Mouse (Mus musculus) layer of hippocampus, adult 2 months (tissue): ENCODE results near the gene Rnf144b. TPM values are rescaled to one million over a fixed set of nuclear protein-coding genes. Genes with fewer than 3 reads are reported as not detected.

ENCODE experiments used
- DNase-seq, 2 experiments: peaks; one replicate each; pipeline ENCODE4 v3.0.0; 2022; ENCODE audit warnings: low spot score in 2 of 2
- H3K27ac ChIP-seq: fragments of 200-600 bp; 2 replicates; pipeline ENCODE4 v1.8.1; 2022
- H3K4me3 ChIP-seq: fragments of 200-600 bp; 2 replicates; pipeline ENCODE4 v1.8.1; 2022; ENCODE audit warnings: mild to moderate bottlenecking
- CTCF ChIP-seq: fragments of 200-600 bp; conservative IDR thresholded peaks from 2 replicates; pipeline ENCODE4 v1.8.1; 2022; ENCODE audit warnings: antibody characterized with exemption, mild to moderate bottlenecking, moderate library complexity
- total RNA-seq, 2 experiments: library from RNA; stranded (reverse); gene quantifications; 2 replicates each; pipeline ENCODE4 v1.2.3; 2021

Rnf144b gene
- total RNA-seq, 2 experiments from 2014 or later, result 11.4 to 11.6 TPM

- no peak for DNase-seq
- TF ChIP-seq CTCF, result no peak
- Histone ChIP-seq H3K4me3 (no peak overlapping the region), H3K27ac (peak overlapping the region; percentile 54; the same call in 1 of the 2 replicates)
Observed at GRCm38 (mm10) chr13:47247156-47247800, 124.8 kb downstream of the Rnf144b start.

GRCm38 (mm10) chr13:47248289-47249010, 126.0 kb downstream of the Rnf144b start:
- DNase-seq, result peak in 1 of 2 experiments; percentile 37
- peak overlapping the region; percentile 54; the same call in 1 of the 2 replicates for H3K27ac ChIP-seq
- no peak for TF ChIP-seq CTCF

GRCm38 (mm10) chr13:47250615-47251014, 128.2 kb downstream of the Rnf144b start:
- no peak for DNase-seq
- TF ChIP-seq CTCF, result no peak
- H3K4me3 ChIP-seq, result no peak overlapping the region
- H3K27ac ChIP-seq, result no peak overlapping the region

More at GRCm38 (mm10) chr13:47248289-47249010, 126.0 kb downstream of the Rnf144b start:
- H3K4me3 ChIP-seq, result no peak overlapping the region

- Histone ChIP-seq H3K27ac (no peak overlapping the region), H3K4me3 (no peak overlapping the region)
- no peak for DNase-seq
- no peak for TF ChIP-seq CTCF
Observed at GRCm38 (mm10) chr13:47251114-47251764, 128.8 kb downstream of the Rnf144b start.

GRCm38 (mm10) chr13:47253711-47254110, 131.3 kb downstream of the Rnf144b start:
- Histone ChIP-seq H3K27ac (no peak overlapping the region), H3K4me3 (no peak overlapping the region)
- no peak for DNase-seq
- TF ChIP-seq CTCF, result no peak

GRCm38 (mm10) chr13:47259297-47259696, 136.8 kb downstream of the Rnf144b start:
- no peak for TF ChIP-seq CTCF
- Histone ChIP-seq H3K4me3 (no peak overlapping the region), H3K27ac (no peak overlapping the region)
- no peak for DNase-seq

- Histone ChIP-seq H3K4me3 (no peak overlapping the region), H3K27ac (no peak overlapping the region)
- TF ChIP-seq CTCF, result no peak
- no peak for DNase-seq
Observed at GRCm38 (mm10) chr13:47261961-47262360, 139.5 kb downstream of the Rnf144b start.

GRCm38 (mm10) chr13:47264382-47264781, 141.9 kb downstream of the Rnf144b start:
- Histone ChIP-seq H3K27ac (no peak overlapping the region), H3K4me3 (no peak overlapping the region)
- TF ChIP-seq CTCF, result no peak

GRCm38 (mm10) chr13:47266411-47266810, 144.0 kb downstream of the Rnf144b start:
- Histone ChIP-seq H3K4me3 (no peak overlapping the region), H3K27ac (no peak overlapping the region)
- no peak for DNase-seq
- no peak for TF ChIP-seq CTCF

More at GRCm38 (mm10) chr13:47264382-47264781, 141.9 kb downstream of the Rnf144b start:
- DNase-seq, result peak; percentile 10 to 24

- TF ChIP-seq CTCF, result no peak
- no peak for DNase-seq
- no peak overlapping the region for H3K4me3 ChIP-seq
- H3K27ac ChIP-seq, result peak overlapping the region; percentile 10; the same call in 1 of the 2 replicates
Observed at GRCm38 (mm10) chr13:47268227-47268626, 145.8 kb downstream of the Rnf144b start.

GRCm38 (mm10) chr13:47272928-47273327, 150.5 kb downstream of the Rnf144b start:
- H3K27ac ChIP-seq, result no peak overlapping the region
- no peak overlapping the region for H3K4me3 ChIP-seq
- no peak for DNase-seq
- no peak for TF ChIP-seq CTCF

GRCm38 (mm10) chr13:47273487-47273886, 151.0 kb downstream of the Rnf144b start:
- no peak for TF ChIP-seq CTCF
- Histone ChIP-seq H3K27ac (no peak overlapping the region), H3K4me3 (peak overlapping the region; percentile 5; the same call in 1 of the 2 replicates)
- no peak for DNase-seq

- no peak overlapping the region for H3K27ac ChIP-seq
- no peak for DNase-seq
- no peak overlapping the region for H3K4me3 ChIP-seq
- TF ChIP-seq CTCF, result no peak
Observed at GRCm38 (mm10) chr13:47274139-47274538, 151.7 kb downstream of the Rnf144b start.
